Mouse (Mus musculus) stomach, postnatal 0 days (tissue): ENCODE measurements around the gene Tmf1.

ENCODE experiments used
- CTCF ChIP-seq: IDR thresholded peaks from 2 replicates; pipeline ENCODE4 v1.5.1; 2016; ENCODE audit warnings: antibody characterized with exemption, low read depth, mild to moderate bottlenecking, moderate library complexity
- EP300 ChIP-seq: optimal IDR thresholded peaks from 2 replicates; pipeline ENCODE3; 2016; ENCODE audit warnings: antibody characterized with exemption

DNA sequence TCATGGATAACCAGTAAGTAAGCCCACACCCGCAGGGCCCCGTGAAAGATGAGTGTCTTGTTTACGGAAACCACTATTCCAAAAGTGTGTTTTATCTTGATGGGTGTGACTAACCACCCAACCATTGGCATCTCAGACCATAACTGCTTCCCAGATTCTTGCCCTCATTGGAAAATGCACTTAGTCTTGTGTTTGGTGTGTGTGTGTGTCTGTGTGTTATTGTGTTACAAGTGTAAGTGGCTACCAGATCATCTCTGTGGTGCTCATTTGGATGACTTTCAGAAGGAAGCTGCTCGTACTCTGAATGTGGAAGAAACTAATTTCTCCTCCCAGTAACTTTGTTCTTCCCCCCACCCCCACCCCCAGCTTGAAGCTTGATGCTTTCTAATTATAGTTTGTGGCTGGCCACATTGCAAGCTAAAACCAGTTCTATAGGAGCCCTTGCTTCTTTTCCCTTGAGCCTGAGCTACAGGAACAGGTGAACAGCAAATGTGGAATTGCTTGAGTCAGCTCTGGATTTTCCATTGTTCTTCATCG, 44.1 kb upstream of the Tmf1 start:
- no peak for TF ChIP-seq CTCF
- TF ChIP-seq EP300: no peak
